Mouse (Mus musculus) neural tube, embryonic 15.5 days (tissue): ENCODE measurements around the gene Mctp2. TPM values are rescaled to one million over a fixed set of nuclear protein-coding genes. Genes with fewer than 3 reads are reported as not detected.

ENCODE experiments used
- ATAC-seq: fragments of 200-750 bp; cut with Nextera tagmentation; 2 replicates; pipeline ENCODE4 v1.8.0; 2017; ENCODE audit warnings: mild to moderate bottlenecking, moderate TSS enrichment, moderate library complexity; ENCODE audit not compliant: low FRiP score
- H3K27ac ChIP-seq: fragments of 300-500 bp; sonication (generic); replicated peaks from 2 replicates; pipeline ENCODE4 v1.5.1; 2015; ENCODE audit warnings: mild to moderate bottlenecking, inconsistent platforms
- H3K27me3 ChIP-seq: fragments of 300-500 bp; sonication (generic); replicated peaks from 2 replicates; pipeline ENCODE4 v1.6.1; 2015; ENCODE audit warnings: inconsistent platforms
- H3K36me3 ChIP-seq: fragments of 300-500 bp; sonication (generic); 2 replicates; pipeline ENCODE4 v1.6.1; 2015; ENCODE audit warnings: inconsistent platforms
- H3K4me1 ChIP-seq: fragments of 300-500 bp; sonication (generic); 2 replicates; pipeline ENCODE4 v1.6.1; 2015; ENCODE audit warnings: inconsistent platforms
- H3K4me2 ChIP-seq: fragments of 300-500 bp; sonication (generic); 2 replicates; pipeline ENCODE4 v1.6.1; 2015; ENCODE audit warnings: inconsistent platforms, mild to moderate bottlenecking, moderate library complexity
- H3K4me3 ChIP-seq: fragments of 300-500 bp; sonication (generic); replicated peaks from 2 replicates; pipeline ENCODE4 v1.5.1; 2015; ENCODE audit warnings: mild to moderate bottlenecking, inconsistent platforms
- H3K9ac ChIP-seq: fragments of 300-500 bp; sonication (generic); replicated peaks from 2 replicates; pipeline ENCODE4 v1.6.1; 2015; ENCODE audit warnings: mild to moderate bottlenecking, inconsistent platforms
- H3K9me3 ChIP-seq: fragments of 300-500 bp; sonication (generic); replicated peaks from 2 replicates; pipeline ENCODE4 v1.6.1; 2016; ENCODE audit warnings: inconsistent platforms
- WGBS: fragments of 180-500 bp; shearing (Covaris S2); methylation state at CpG from one replicate; pipeline ENCODE4 v1.1.7; 2015; ENCODE audit warnings: mixed read lengths; 5-methylcytosine and 5-hydroxymethylcytosine counted together
- polyA plus RNA-seq: library from polyadenylated mRNA; unstranded; fragments of >200 nt; fragmentation: Nextera tagmentation; extraction: Ambion mirVana; gene quantifications from 2 replicates; pipeline ENCODE4 v1.2.1, GENCODE M21; 2015

Gene Mctp2
- polyA plus RNA-seq, 1 experiment from 2014 or later, result 1.5 TPM

DNA sequence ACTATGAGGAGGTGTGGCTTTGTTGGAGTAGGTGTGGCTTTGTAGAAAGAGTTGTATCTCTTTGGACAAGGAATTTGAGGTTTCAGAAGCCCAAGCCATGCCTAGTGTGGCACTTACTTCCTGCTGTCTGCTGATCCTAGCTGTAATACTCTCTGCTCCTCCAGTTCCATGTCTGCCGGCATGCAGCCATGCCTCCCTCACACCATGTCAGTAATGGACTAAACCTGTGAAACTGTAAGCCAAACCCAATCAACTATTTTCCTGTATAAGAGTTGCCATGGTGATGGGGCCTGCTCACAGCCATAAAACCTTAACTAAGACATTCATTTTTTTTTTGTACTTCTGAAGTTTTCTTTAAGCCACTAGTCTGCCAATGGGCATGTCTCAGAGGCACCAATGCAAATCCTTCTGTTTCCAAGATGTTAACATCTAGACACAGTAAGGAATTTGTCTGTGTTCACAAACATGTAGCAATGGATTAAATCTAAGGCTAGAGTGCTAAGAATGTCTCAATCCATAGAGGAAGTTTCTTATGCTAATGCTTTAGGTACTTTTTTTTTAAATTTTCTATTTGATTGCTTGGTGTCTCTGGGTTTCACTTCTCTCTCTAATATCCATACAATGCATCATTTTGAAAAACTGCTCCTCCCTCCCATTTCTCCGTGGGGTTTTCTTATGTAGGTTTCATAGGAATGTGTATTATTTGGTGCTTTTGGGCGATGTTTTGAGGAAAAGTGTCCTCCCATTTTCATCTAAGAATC is 197.6 kb downstream of the Mctp2 start:
- Histone ChIP-seq H3K36me3 (no peaks in the 10 kb centered on the region), H3K9ac (no peak overlapping the region), H3K4me3 (no peak overlapping the region), H3K27ac (no peak overlapping the region), H3K4me2 (no peak overlapping the region), H3K9me3 (no peaks in the 10 kb centered on the region), H3K27me3 (no peaks in the 10 kb centered on the region), H3K4me1 (no peaks in the 10 kb centered on the region)
- WGBS, result 87% methylated on average over 3 of the region's 3 CpGs
- ATAC-seq, result no peak

DNA sequence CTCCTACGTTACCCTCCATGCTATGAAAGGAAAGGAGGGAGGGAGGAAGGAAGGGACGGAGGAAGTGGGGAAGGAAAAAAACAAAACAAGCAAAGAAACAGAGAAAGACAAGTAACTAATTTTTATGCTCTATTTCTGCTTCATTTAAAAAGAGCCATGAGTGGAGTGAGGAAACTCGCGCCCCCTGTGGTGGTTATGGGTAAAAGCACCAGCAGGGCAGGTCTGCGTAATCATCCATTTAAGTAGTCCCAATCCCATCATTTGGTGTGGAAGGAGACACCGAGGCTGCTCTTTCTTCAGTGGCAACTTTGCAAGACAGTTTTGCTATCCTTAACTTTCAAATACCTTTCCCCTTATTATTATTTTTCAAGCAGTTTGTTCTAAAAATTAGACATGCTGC is 202.2 kb downstream of the Mctp2 start:
- Histone ChIP-seq H3K27me3 (no peaks in the 10 kb centered on the region), H3K27ac (no peak overlapping the region), H3K4me3 (no peak overlapping the region), H3K4me1 (no peaks in the 10 kb centered on the region), H3K36me3 (no peaks in the 10 kb centered on the region), H3K9ac (no peak overlapping the region), H3K4me2 (no peak overlapping the region), H3K9me3 (no peaks in the 10 kb centered on the region)
- no peak for ATAC-seq
- 57% methylated on average over 6 of the region's 6 CpGs for WGBS

DNA sequence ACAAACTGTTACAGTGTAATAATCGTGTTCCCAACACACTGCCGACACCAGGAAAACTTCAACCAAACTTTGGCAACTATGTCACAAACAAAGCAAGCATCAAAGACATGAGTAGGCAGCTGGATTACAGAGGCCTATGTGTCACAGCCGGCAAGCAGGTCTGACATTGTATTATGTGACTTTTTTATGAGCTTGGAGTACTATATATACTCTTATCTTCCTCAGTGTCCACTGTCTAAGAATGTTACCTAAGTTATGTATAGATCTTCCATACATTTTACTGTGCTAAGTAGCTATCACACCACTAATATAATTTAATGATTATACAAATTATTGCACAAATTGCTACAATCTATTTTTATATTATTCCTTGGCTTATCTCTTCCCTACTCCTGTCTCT is 202.8 kb downstream of the Mctp2 start:
- WGBS, result 84% methylated on average over 3 of the region's 3 CpGs

DNA sequence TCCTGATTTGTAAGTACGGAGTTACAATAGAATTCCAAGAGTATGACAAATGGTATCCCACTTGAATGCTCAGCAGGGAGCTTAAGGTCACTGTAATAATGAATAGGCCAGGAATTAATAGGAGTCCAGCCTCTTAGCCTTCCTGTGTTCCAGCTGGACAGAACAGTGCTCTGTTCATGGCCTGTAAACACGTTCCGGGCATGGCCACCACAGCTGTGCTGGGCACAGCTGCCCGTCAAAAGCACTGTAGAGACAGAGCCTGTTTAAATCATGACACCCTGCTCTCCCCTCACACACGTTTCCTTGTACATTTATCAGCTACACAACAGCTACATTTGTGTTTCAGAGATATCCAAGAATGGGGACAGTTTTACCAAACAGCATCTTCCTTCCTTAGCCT is 205.7 kb downstream of the Mctp2 start:
- H3K27me3 ChIP-seq, result no peaks in the 10 kb centered on the region
- H3K9ac ChIP-seq, result no peak overlapping the region
- ATAC-seq, result no peak
- no peaks in the 10 kb centered on the region for H3K36me3 ChIP-seq
- no peak overlapping the region for H3K4me3 ChIP-seq
- no peaks in the 10 kb centered on the region for H3K9me3 ChIP-seq
- 43% methylated on average over 5 of the region's 5 CpGs for WGBS
- no peak overlapping the region for H3K4me2 ChIP-seq
- no peak overlapping the region for H3K27ac ChIP-seq
- H3K4me1 ChIP-seq, result no peaks in the 10 kb centered on the region

More for the DNA sequence above, 202.8 kb downstream of the Mctp2 start:
- no peaks in the 10 kb centered on the region for H3K9me3 ChIP-seq
- no peak overlapping the region for H3K4me2 ChIP-seq
- H3K9ac ChIP-seq, result no peak overlapping the region
- H3K27me3 ChIP-seq, result no peaks in the 10 kb centered on the region
- no peak overlapping the region for H3K27ac ChIP-seq
- no peaks in the 10 kb centered on the region for H3K4me1 ChIP-seq
- ATAC-seq, result no peak
- no peaks in the 10 kb centered on the region for H3K36me3 ChIP-seq
- no peak overlapping the region for H3K4me3 ChIP-seq

DNA sequence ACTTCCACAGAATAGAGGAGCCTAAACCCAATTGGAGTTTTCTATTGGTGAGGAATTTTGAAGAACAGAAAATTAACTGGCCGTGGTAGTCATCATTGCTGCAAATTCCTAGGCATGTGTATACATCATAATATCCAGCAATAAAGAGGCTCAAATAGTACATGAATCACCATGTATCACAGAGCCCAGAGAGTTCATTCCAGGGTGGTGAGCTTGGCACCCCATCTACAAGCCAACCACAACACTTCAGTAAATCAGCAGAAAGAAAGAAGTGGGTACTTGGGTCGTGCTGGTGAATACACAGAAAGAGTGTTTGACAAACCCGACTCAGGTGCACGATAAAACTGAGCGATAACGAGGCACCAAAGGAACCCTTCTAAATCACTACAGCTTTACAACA is 207.8 kb downstream of the Mctp2 start:
- H3K36me3 ChIP-seq, result no peaks in the 10 kb centered on the region
- no peak for ATAC-seq
- no peak overlapping the region for H3K4me3 ChIP-seq
- no peaks in the 10 kb centered on the region for H3K4me1 ChIP-seq
- H3K27me3 ChIP-seq, result no peaks in the 10 kb centered on the region
- no peaks in the 10 kb centered on the region for H3K9me3 ChIP-seq
- H3K27ac ChIP-seq, result no peak overlapping the region
- WGBS, result 95% methylated on average over 6 of the region's 6 CpGs
- H3K9ac ChIP-seq, result no peak overlapping the region
- H3K4me2 ChIP-seq, result no peak overlapping the region

DNA sequence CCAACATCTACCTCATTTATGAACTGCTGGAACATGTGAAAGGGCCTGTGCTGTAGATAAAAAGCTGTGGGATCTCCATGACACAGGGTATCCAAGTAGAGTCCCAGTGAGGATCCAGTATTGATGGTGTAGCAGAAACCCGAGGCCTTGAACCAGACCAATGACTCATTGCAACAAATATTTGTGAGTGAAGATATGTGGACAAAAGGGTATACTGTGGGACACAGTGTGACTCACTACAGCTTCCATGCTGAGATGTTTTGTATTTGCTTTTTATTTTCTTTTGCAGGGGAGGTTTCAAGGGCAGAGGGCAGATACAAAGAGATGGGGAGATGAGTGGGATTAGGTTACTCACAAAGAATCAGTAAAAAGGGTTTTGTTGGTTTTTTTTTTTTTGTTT is 209.4 kb downstream of the Mctp2 start:
- H3K36me3 ChIP-seq, result no peaks in the 10 kb centered on the region
- H3K4me3 ChIP-seq, result no peak overlapping the region
- H3K9ac ChIP-seq, result no peak overlapping the region
- 61% methylated on average over 1 of the region's 1 CpGs for WGBS
- no peak for ATAC-seq
- H3K4me1 ChIP-seq, result no peaks in the 10 kb centered on the region
- H3K4me2 ChIP-seq, result no peak overlapping the region
- no peaks in the 10 kb centered on the region for H3K9me3 ChIP-seq
- no peak overlapping the region for H3K27ac ChIP-seq
- H3K27me3 ChIP-seq, result no peaks in the 10 kb centered on the region

DNA sequence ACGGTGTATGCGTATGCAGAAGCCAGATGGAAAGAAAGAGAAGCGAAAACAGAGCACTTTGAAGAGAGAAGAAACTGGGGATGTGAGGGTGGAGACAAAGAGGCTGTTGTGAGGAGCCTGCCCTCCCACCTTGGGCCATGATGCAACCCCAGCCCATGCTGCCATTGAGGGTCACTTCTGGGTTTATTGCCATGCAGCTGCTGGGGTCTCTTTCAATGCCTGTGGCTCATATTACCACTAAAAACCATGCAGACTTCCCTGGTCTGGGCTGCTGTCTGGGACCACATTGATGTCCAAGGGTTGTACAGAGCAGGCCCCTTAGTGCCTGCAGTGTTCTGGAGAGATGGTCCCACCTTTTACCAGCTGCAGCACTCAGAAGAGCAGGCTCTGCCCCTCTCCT is 210.0 kb downstream of the Mctp2 start:
- no peaks in the 10 kb centered on the region for H3K9me3 ChIP-seq
- H3K27me3 ChIP-seq, result no peaks in the 10 kb centered on the region
- H3K36me3 ChIP-seq, result no peaks in the 10 kb centered on the region
- no peak overlapping the region for H3K4me2 ChIP-seq
- H3K4me3 ChIP-seq, result no peak overlapping the region
- 38% methylated on average over 3 of the region's 3 CpGs for WGBS
- H3K9ac ChIP-seq, result no peak overlapping the region
- H3K4me1 ChIP-seq, result no peaks in the 10 kb centered on the region
- H3K27ac ChIP-seq, result no peak overlapping the region
- no peak for ATAC-seq

DNA sequence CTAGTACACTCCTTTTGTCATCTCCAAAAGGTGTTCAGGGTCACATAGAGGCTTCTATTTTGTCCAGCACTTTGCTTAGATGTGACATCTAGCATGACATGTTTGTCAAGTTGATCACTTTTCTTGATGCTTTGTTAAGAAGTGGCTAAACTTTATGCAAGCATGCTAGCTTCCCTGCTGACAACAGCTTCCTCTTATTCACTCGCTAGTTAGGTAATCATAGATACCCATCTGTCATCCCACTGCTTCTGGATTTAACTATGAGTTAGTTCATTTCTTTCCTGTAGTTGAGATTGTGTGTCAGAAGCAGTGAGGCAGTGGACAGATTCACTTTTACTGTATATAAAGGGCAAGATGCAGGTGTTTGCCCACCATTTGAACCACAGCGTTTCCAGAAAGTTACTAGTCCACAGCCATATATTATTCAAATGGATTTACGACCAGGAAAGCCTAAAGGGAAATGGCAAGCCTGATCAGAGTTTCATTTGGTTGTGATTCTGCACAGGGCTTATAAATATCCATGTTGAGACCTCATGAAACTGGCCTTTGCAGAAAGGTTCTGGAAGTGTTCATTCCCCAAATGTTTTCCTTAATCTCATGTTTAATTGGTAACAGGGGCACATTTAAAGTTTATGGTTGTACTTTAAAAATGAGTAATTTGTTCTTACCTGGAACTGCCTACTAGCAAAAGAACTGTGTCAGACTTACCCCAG is 216.8 kb downstream of the Mctp2 start:
- 70% methylated on average over 3 of the region's 3 CpGs for WGBS
- Histone ChIP-seq H3K4me1 (no peaks in the 10 kb centered on the region), H3K27ac (no peak overlapping the region), H3K4me2 (no peak overlapping the region), H3K9me3 (no peaks in the 10 kb centered on the region), H3K36me3 (no peaks in the 10 kb centered on the region), H3K9ac (no peak overlapping the region), H3K4me3 (no peak overlapping the region), H3K27me3 (no peaks in the 10 kb centered on the region)
- no peak for ATAC-seq

DNA sequence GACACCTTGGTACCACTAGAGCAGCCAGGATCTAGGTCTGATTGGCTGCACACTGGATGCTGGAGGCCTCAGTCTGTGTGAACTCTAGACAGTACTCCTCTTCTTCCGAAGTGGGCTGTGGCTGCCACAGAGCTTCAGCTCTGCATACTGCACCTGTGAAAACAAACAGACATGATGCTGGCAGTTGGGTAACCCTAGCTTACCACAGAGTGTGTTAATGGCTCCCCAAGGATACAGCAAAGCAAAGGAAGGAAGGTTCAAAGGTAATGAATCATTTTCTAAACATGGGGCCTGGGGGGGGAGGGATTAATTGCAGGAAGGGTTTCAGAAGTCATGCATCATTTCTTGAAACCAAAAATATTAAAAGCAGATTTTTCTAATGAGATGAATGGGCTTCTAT is 225.7 kb downstream of the Mctp2 start:
- Histone ChIP-seq H3K27ac (no peak overlapping the region), H3K27me3 (no peaks in the 10 kb centered on the region), H3K36me3 (no peaks in the 10 kb centered on the region), H3K4me2 (no peak overlapping the region), H3K9ac (no peak overlapping the region), H3K4me3 (no peak overlapping the region), H3K4me1 (no peaks in the 10 kb centered on the region), H3K9me3 (no peaks in the 10 kb centered on the region)
- no peak for ATAC-seq
- WGBS, result 84% methylated on average over 1 of the region's 1 CpGs

DNA sequence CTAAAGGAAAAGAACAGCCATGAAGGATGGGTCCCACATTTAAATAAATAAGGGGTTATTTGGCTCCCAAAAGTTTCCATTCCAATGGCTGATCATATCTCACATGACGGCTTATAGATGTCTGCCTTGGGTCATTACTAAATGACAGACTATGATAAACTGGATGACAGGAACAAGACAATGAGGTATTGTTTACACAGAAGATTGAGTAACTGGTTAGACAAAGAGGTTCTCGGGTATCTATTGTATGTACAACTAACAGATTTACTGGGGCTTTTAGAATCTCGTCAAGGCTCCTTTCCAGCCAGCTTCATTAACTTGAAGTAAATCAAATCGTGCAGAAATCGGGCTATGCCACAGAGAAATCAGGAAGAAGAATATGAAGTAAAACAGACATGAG is 227.5 kb downstream of the Mctp2 start:
- WGBS, result 26% methylated on average over 5 of the region's 5 CpGs
- no peaks in the 10 kb centered on the region for H3K4me1 ChIP-seq
- H3K27me3 ChIP-seq, result no peaks in the 10 kb centered on the region
- H3K9me3 ChIP-seq, result no peaks in the 10 kb centered on the region
- H3K27ac ChIP-seq, result no peak overlapping the region
- H3K9ac ChIP-seq, result no peak overlapping the region
- no peak overlapping the region for H3K4me3 ChIP-seq
- ATAC-seq, result no peak
- no peaks in the 10 kb centered on the region for H3K36me3 ChIP-seq
- H3K4me2 ChIP-seq, result no peak overlapping the region

DNA sequence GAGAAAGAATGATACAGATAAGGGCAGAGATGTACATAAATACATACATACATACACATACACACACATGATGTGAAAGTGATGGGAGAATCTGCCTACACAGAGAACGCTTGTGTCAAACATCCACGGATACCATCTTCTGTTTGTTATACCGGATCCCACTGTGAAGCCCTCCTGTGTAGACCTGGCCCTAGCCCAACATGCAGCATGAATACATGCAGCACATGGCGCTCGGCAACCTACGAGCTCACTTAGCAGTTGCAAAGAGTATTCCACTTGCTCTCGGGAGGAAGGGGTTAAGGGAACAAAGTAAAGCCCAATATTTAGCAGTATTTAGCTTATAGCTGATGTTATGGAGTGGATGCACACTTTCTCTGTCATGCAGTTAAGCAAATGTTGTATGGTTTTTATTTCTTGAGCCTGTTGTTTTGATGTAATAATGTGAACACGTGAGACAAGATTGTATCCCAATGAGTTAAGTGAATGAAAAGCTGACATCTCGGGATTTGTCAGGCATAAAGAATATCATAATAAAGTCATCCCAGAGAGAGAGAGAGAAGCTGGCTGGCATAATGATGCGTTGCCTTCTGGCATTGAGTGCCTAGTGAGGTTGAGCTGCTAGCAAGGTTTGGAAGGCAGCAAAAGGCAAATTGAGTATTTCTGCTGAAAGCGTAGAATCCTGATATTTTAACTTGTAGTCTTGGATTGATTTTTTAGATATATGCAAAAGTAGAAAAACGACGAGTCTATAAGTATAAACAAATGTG is 234.8 kb downstream of the Mctp2 start:
- 72% methylated on average over 13 of the region's 13 CpGs for WGBS
- Histone ChIP-seq H3K4me1 (no peaks in the 10 kb centered on the region), H3K36me3 (no peaks in the 10 kb centered on the region), H3K27me3 (no peaks in the 10 kb centered on the region), H3K4me3 (no peak overlapping the region), H3K9me3 (no peaks in the 10 kb centered on the region), H3K4me2 (no peak overlapping the region), H3K27ac (no peak overlapping the region), H3K9ac (no peak overlapping the region)
- no peak for ATAC-seq

DNA sequence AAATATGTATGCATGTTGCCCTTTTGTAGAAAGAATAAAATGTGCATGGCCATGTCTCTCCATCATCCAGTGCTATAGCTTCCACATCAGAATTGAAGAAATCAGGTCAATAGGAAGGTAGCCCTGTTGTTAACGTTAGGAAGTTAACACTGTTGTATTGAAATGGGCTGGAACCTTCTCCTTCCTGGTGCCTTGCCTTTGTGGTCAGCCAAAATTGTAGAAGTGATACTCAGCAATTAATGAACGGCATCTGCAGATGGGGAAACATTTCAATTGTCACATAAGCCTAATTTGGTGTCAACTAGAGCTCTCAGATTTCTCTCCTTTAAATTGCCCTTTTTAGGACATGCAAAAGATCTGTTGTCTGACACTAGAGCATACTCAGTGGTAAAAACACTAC is 238.0 kb downstream of the Mctp2 start:
- no peaks in the 10 kb centered on the region for H3K9me3 ChIP-seq
- H3K4me1 ChIP-seq, result no peaks in the 10 kb centered on the region
- H3K4me2 ChIP-seq, result no peak overlapping the region
- WGBS, result 83% methylated on average over 2 of the region's 2 CpGs
- H3K27ac ChIP-seq, result no peak overlapping the region
- no peaks in the 10 kb centered on the region for H3K36me3 ChIP-seq
- no peak for ATAC-seq
- H3K4me3 ChIP-seq, result no peak overlapping the region
- no peaks in the 10 kb centered on the region for H3K27me3 ChIP-seq
- no peak overlapping the region for H3K9ac ChIP-seq
